Mouse (Mus musculus) G1E (cell line): Measurements from ENCODE around the gene Mvk. TPM values are rescaled to one million over a fixed set of nuclear protein-coding genes. Genes with fewer than 3 reads are reported as not detected.

Experiments used
- ATAC-seq: 2 replicates; pipeline ENCODE4 v1.8.0; 2016; ENCODE audit warnings: mild to moderate bottlenecking; ENCODE audit not compliant: insufficient number of reproducible peaks, poor library complexity, low FRiP score, severe bottlenecking; ENCODE audit errors: extremely low read depth
- DNase-seq: peaks from one replicate; pipeline ENCODE4 v3.0.0; 2012; ENCODE audit warnings: low spot score
- H3K27me3 ChIP-seq: 2 replicates; pipeline ENCODE4 v1.6.1; 2012; ENCODE audit warnings: mild to moderate bottlenecking, low read length, inconsistent platforms; ENCODE audit not compliant: insufficient read depth
- H3K36me3 ChIP-seq: replicated peaks from 2 replicates; pipeline ENCODE3; 2012; ENCODE audit warnings: mild to moderate bottlenecking, inconsistent platforms
- H3K4me1 ChIP-seq: 2 replicates; pipeline ENCODE4 v1.6.1; 2012; ENCODE audit warnings: low read depth, low read length, inconsistent platforms, mixed read lengths; ENCODE audit not compliant: insufficient read depth
- H3K4me3 ChIP-seq: 2 replicates; pipeline ENCODE4 v1.5.1; 2012; ENCODE audit warnings: low read depth, mild to moderate bottlenecking, inconsistent platforms, low read length, moderate library complexity, mixed read lengths
- H3K9me3 ChIP-seq: replicated peaks from 2 replicates; pipeline ENCODE4 v1.6.1; 2012; ENCODE audit warnings: inconsistent platforms
- CTCF ChIP-seq: IDR thresholded peaks from 2 replicates; pipeline ENCODE4 v1.5.1; 2012; ENCODE audit warnings: low read depth, low read length, inconsistent platforms, mixed read lengths
- GATA1 ChIP-seq: IDR thresholded peaks from 2 replicates; pipeline ENCODE4 v1.6.1; 2012; ENCODE audit warnings: borderline replicate concordance, low read length, inconsistent platforms, mixed read lengths
- GATA2 ChIP-seq: IDR thresholded peaks from 2 replicates; pipeline ENCODE4 v1.6.1; 2012; ENCODE audit warnings: low read depth, low read length, inconsistent platforms, borderline replicate concordance
- POLR2AphosphoS5 ChIP-seq: IDR thresholded peaks from 2 replicates; pipeline ENCODE4 v1.6.1; 2012; ENCODE audit warnings: low read depth, low read length, inconsistent platforms; ENCODE audit not compliant: insufficient replicate concordance
- TAL1 ChIP-seq: conservative IDR thresholded peaks from 2 replicates; pipeline ENCODE4 v1.6.1; 2012; ENCODE audit warnings: low read depth, low read length, inconsistent platforms, mixed read lengths
- polyA plus RNA-seq: library from polyadenylated mRNA; stranded (reverse); fragments of >175 nt; gene quantifications from 2 replicates; pipeline ENCODE4 v1.2.3, GENCODE M21; 2012
- total RNA-seq, 2 experiments: library from RNA; stranded (forward) in 1 of 2; stranded (reverse) in 1 of 2; fragments of 200-1000 nt in 1 of 2; fragments of >200 nt in 1 of 2; fragmentation: Nextera tagmentation in 1 of 2; gene quantifications; 2 replicates each; pipeline ENCODE4 v1.2.3; 2014 to 2017

Mvk gene
- total and polyA plus RNA-seq, 3 experiments: 6.4 to 32.6 (median 23.4) TPM

DNA sequence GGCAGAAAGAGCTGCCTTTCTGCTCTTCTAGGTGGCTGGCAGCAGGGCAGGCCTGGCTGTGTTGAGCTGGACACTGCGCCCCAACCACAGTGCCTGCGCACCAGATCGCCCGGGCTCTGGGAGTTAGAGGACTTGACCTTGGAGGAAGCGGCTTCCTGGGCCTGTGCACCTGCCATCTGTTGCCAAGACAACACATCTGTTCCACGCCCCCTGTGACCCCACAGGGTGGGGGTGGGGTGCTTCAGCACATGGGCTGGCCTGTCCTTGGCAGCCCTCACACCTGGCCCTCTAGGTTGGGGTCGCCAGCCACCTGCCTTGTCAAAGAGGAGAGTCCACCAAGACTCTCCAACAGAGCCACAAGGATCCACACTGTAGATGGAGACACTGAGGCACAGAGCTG is 21.6 kb downstream of the Mvk start:
- no peak for ATAC-seq
- no peak overlapping the region for H3K4me3 ChIP-seq
- H3K4me1 ChIP-seq: peaks cover 16% of the 10 kb centered on the region
- no peaks in the 10 kb centered on the region for H3K9me3 ChIP-seq
- no peaks in the 10 kb centered on the region for H3K36me3 ChIP-seq
- TF ChIP-seq POLR2AphosphoS5: no peak
- TF ChIP-seq GATA1: no peak
- TF ChIP-seq CTCF: no peak
- TF ChIP-seq GATA2: no peak
- no peak for TF ChIP-seq TAL1
- H3K27me3 ChIP-seq: peaks cover 47% of the 10 kb centered on the region
- DNase-seq: no peak

DNA sequence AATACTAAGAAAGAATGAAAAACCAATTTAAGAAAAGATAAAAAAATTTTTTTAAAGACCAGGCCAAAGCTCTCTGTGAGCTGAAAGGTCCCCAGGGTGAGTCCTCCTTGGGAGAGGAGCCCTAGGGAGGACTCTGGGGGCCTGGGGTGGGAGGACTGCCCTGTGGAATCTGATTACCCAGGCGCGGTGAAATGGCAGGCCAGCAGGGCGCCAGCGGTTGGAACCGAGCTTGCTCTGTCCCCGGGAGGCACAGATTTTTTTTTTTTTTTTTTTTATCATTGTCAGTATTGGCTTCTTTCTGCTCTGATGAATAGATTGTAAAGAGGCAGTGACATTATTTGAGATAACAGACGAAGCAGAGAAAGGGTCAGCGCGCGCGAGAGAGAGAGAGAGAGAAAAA is 22.9 kb downstream of the Mvk start:
- no peak for TF ChIP-seq GATA2
- TF ChIP-seq TAL1: no peak
- no peak for TF ChIP-seq GATA1
- no peak for TF ChIP-seq CTCF
- no peak for TF ChIP-seq POLR2AphosphoS5
- DNase-seq: no peak
- Histone ChIP-seq H3K36me3 (no peaks in the 10 kb centered on the region), H3K9me3 (no peaks in the 10 kb centered on the region), H3K27me3 (peaks cover 52% of the 10 kb centered on the region), H3K4me3 (no peak overlapping the region), H3K4me1 (peaks cover 10% of the 10 kb centered on the region)
- no peak for ATAC-seq

DNA sequence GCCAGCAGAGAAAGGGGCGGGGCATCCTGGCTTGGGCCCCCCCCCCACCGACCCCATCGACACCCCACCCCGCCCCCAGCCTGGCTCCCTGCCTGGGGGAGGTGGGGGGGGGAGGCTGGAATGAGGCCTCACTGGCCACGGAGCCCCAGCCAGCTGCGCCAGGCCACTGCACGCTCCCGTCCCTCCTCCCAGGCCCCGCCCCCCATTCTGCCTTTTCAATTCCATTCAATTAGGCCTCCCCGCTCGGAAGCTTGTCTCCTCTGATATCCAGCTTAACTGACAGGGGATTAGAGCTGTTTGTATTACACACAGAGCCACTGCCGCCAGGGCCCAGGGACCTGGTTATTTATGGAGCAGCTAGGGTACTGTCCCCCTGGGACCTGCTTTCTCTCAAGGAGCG is 23.4 kb downstream of the Mvk start:
- H3K4me3 ChIP-seq: no peak overlapping the region
- no peak for DNase-seq

DNA sequence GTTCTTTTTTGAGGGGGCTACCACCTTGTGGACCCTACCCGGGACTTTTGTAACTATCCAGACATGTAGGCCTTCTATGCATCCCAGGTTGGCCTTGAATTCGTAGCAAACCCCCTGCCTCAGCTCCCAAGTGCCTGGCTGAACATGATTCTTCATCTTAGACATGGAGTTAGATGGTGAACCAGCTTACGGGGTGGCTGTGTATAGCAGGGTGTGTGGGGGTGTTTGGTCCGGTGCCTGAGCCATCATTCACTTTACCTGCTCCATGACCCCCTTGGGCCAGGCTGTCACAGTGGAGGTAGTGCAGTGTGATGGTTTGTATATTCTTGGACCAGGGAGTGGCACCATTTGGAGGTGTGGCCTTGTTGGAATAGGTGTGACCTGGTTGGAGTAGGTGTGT is 23.9 kb downstream of the Mvk start:
- Histone ChIP-seq H3K36me3 (no peaks in the 10 kb centered on the region), H3K4me3 (no peak overlapping the region), H3K27me3 (peaks cover 49% of the 10 kb centered on the region), H3K9me3 (no peaks in the 10 kb centered on the region), H3K4me1 (peaks cover 8% of the 10 kb centered on the region)
- TF ChIP-seq CTCF (no peak), GATA2 (no peak), TAL1 (no peak), POLR2AphosphoS5 (no peak), GATA1 (no peak)
- no peak for ATAC-seq
- no peak for DNase-seq

More for the DNA sequence above, 23.4 kb downstream of the Mvk start:
- TF ChIP-seq POLR2AphosphoS5: no peak
- no peak for TF ChIP-seq GATA2
- TF ChIP-seq GATA1: no peak
- no peak for TF ChIP-seq TAL1
- no peak for TF ChIP-seq CTCF
- Histone ChIP-seq H3K36me3 (no peaks in the 10 kb centered on the region), H3K4me1 (peaks cover 10% of the 10 kb centered on the region), H3K9me3 (no peaks in the 10 kb centered on the region), H3K27me3 (peaks cover 51% of the 10 kb centered on the region)
- ATAC-seq: no peak

DNA sequence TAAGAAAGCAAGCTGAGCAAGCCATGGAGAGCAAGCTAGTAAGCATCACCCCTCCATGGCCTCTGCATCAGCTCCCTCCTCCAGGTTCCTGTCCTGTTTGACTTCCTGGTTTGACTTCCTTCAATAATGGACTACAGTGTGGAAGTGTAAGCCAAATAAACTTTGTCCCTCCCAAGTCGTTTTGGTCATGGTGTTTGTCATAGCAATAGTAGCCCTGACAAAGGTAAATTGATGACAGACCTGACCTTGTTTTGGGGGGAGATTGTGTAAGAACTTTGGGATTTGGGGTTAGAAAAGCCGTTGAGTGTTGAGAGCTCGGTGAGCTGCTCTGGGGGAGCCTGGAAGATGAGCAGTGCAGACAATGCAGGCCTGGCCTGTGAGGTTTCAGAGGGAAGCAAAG is 26.3 kb downstream of the Mvk start:
- ATAC-seq: no peak
- Histone ChIP-seq H3K36me3 (no peaks in the 10 kb centered on the region), H3K4me3 (no peak overlapping the region), H3K27me3 (peaks cover 51% of the 10 kb centered on the region; the same call in 1 of the 2 replicates), H3K9me3 (no peaks in the 10 kb centered on the region), H3K4me1 (no peaks in the 10 kb centered on the region)
- no peak for DNase-seq
- no peak for TF ChIP-seq POLR2AphosphoS5
- no peak for TF ChIP-seq CTCF
- TF ChIP-seq GATA2: no peak

DNA sequence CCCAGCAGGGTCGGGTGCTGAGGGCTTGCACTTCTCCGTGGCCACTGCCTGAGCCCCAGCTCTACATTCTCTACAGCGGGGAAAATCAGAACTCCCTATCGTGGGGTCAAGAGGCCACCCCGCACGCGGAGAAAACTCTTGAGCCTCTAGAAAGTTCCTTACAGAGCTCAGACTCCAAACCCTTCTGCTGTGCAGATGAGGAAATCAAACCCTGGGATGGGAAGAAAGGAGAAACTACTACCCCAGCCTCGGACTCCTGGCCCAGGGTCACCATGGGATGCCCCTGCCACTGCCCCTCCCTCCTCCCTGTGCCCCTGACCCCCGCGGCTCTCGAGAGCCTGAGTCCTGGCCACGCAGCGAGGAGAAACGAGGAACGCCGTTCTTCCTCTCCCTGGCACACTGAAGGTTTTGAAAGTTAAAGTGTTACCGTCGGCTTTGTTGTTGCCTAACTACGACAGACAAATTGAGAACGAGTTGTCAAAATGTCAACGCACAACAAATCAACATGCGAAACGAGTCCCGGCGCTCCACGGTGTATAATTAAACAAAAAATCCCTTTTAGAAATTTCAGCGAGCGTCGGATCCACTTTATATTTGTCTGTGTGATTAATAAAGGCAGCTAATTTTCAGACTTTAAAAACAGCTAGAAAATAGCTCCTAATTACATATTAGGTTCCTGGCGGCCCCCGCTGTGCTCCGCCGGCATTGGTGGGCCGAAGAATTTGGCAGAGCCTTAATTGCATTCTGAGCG is 30.8 kb downstream of the Mvk start:
- no peak for DNase-seq
- Histone ChIP-seq H3K9me3 (no peaks in the 10 kb centered on the region), H3K4me3 (no peak overlapping the region), H3K27me3 (peaks cover 54% of the 10 kb centered on the region), H3K4me1 (no peaks in the 10 kb centered on the region), H3K36me3 (no peaks in the 10 kb centered on the region)
- ATAC-seq: no peak
- no peak for TF ChIP-seq TAL1
- no peak for TF ChIP-seq GATA1
- TF ChIP-seq POLR2AphosphoS5: no peak
- no peak for TF ChIP-seq CTCF
- no peak for TF ChIP-seq GATA2

DNA sequence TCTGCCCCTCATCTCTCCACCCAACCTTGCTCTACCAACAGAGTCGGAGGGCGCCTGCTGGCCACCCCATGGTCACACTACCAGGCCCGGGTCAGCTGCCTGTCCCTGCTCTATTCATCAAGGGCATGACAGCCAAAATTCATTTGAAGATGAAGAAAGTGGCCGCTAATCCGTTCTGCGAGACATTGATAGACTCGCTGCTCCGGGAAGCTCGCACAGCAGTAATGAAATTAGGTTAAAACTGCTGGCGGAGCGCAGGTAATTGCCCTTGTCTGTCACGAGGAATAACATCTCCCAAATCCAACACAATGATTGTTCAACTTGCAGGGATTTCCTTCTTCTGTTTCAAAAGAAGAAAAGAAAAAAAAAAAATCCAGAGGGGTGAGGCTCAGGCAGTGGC is 34.2 kb downstream of the Mvk start:
- DNase-seq (no peak), ATAC-seq (no peak)
- Histone ChIP-seq H3K9me3 (no peaks in the 10 kb centered on the region), H3K36me3 (no peaks in the 10 kb centered on the region), H3K4me3 (no peak overlapping the region), H3K27me3 (peaks cover 39% of the 10 kb centered on the region), H3K4me1 (no peaks in the 10 kb centered on the region)
- TF ChIP-seq GATA1: no peak
- TF ChIP-seq CTCF: no peak
